Mouse (Mus musculus) T-helper 2 cell (primary cell): ENCODE data around the gene Zswim4.

Experiments used
- in situ Hi-C: fragments of 300-600 bp; cut with MboI, MseI; formaldehyde crosslinking; loops from one replicate; pipeline ENCODE4 v1.15.1; 2025; ENCODE audit warnings: high pct_unique_total_duplicates

The Zswim4 gene

GRCm38 (mm10) chr8:84183261-84184084 is 53.4 kb downstream of the Zswim4 start:
- in situ Hi-C loops = no loop called here

- in situ Hi-C loops = no loop called here
Measured at GRCm38 (mm10) chr8:84182833-84183232, 54.0 kb downstream of the Zswim4 start.

GRCm38 (mm10) chr8:84180530-84181190 is 56.2 kb downstream of the Zswim4 start:
- in situ Hi-C loops = no loop called here

GRCm38 (mm10) chr8:84179946-84180345 is 56.9 kb downstream of the Zswim4 start:
- in situ Hi-C loops = no loop called here

- in situ Hi-C loops = no loop called here
Measured at GRCm38 (mm10) chr8:84178592-84178991, 58.3 kb downstream of the Zswim4 start.

- in situ Hi-C loops = no loop called here
Measured at GRCm38 (mm10) chr8:84177405-84177804, 59.5 kb downstream of the Zswim4 start.

- in situ Hi-C loops = no loop called here
Measured at GRCm38 (mm10) chr8:84176560-84176959, 60.3 kb downstream of the Zswim4 start.

- in situ Hi-C loops = no loop called here
Measured at GRCm38 (mm10) chr8:84173861-84174260, 63.0 kb downstream of the Zswim4 start.

GRCm38 (mm10) chr8:84170096-84170495 is 66.8 kb downstream of the Zswim4 start:
- in situ Hi-C loops = no loop called here

- in situ Hi-C loops = loop anchor here (10.0 kb wide), 2 partner anchors 133 to 363 kb away; no protein-coding TSS in a partner anchor
Measured at GRCm38 (mm10) chr8:84167696-84168095, 69.2 kb downstream of the Zswim4 start.
